Mouse (Mus musculus): Measurements from ENCODE around the gene Tpx2. TPM values are rescaled to one million over a fixed set of nuclear protein-coding genes. Genes with fewer than 3 reads are reported as not detected.

Gene Tpx2
- polyA plus RNA-seq, 1 experiment from 2014 or later, result 51.5 TPM

DNA sequence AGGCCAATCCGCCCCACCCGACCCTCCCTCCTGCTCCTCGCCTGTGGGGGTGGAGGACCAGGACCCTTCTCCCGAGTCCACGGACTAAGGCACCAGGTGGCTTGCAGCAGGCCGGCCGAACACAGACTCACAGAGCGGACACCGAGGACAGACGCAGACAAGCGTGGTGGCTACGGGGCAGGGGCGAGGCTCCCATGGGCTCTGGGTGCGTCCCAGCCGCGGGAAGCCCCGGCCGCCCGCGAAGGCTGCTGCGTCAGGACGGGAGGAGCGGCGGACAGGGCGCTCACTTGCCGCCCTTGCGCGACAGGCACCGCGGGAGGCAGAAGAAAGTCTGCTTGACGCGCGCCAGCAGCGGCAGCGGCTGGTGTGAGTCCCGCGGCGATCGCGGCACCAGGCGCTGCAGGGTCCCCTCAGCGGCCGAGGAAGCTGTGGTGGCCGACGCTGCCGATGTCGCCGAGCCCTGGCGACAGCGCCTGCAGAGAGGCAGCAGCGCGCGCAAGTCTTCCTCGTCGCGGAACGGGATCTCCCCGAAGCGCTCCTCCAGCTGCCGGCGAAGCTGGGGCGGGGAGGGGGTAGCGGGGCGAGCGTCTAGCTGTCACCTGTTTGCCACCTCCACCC is 95.2 kb downstream of the Tpx2 start:
- H3K4me3 ChIP-seq (ENCODE audit: low read length), result peak overlapping the region; percentile 43
- H3K27me3 ChIP-seq (replicated peaks; ENCODE audit: control insufficient read depth, insufficient read depth, low read length), result peaks cover 63% of the 10 kb centered on the region
- H3K9me3 ChIP-seq (ENCODE audit: control insufficient read depth, low read length), result no peaks in the 10 kb centered on the region
- ATAC-seq, result no peak
- 2% methylated on average over 60 of the region's 65 CpGs for WGBS
- H3K4me1 ChIP-seq (ENCODE audit: control insufficient read depth, insufficient read depth, low read length), result peaks cover 5% of the 10 kb centered on the region; the same call in 1 of the 2 replicates
- peak overlapping the region; percentile 42; the same call in 1 of the 2 replicates for H3K9ac ChIP-seq (ENCODE audit: low read depth, low read length)
- H3K36me3 ChIP-seq (ENCODE audit: control insufficient read depth, insufficient read depth, low read length), result no peaks in the 10 kb centered on the region
- peak overlapping the region; percentile 65 for H3K4me2 ChIP-seq (ENCODE audit: low read depth, low read length)
- no peak overlapping the region for H3K27ac ChIP-seq (ENCODE audit: low read length)

DNA sequence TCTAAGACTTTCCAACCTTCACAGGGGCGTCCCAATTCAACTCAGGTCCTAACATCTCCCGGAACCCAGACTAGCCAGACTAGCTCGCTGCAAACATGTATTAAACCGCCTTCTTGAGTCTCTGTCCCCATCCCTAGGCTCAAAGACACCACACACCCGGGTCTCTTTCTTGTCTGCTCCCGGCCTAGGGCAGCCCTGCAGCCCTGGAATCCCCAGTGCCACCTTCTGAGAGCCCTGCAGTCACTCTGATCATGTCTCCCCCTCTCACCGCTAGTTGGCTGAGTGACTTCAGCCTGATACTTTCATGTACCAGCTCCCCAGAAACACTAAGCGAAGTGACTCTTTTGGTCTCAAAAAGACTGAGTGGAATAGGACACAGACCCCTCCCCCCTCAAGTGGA is 95.8 kb downstream of the Tpx2 start:
- no peak overlapping the region for H3K9ac ChIP-seq (ENCODE audit: low read depth, low read length)
- peaks cover 5% of the 10 kb centered on the region; the same call in 1 of the 2 replicates for H3K4me1 ChIP-seq (ENCODE audit: control insufficient read depth, insufficient read depth, low read length)
- H3K4me3 ChIP-seq (ENCODE audit: low read length), result peak overlapping the region; percentile 43
- no peak for ATAC-seq
- 8% methylated on average over 8 of the region's 8 CpGs for WGBS
- H3K27me3 ChIP-seq (replicated peaks; ENCODE audit: control insufficient read depth, insufficient read depth, low read length), result peaks cover 67% of the 10 kb centered on the region
- H3K4me2 ChIP-seq (ENCODE audit: low read depth, low read length), result peak overlapping the region; percentile 65; the same call in 1 of the 2 replicates
- H3K9me3 ChIP-seq (ENCODE audit: control insufficient read depth, low read length), result no peaks in the 10 kb centered on the region
- H3K27ac ChIP-seq (ENCODE audit: low read length), result no peak overlapping the region
- H3K36me3 ChIP-seq (ENCODE audit: control insufficient read depth, insufficient read depth, low read length), result no peaks in the 10 kb centered on the region

DNA sequence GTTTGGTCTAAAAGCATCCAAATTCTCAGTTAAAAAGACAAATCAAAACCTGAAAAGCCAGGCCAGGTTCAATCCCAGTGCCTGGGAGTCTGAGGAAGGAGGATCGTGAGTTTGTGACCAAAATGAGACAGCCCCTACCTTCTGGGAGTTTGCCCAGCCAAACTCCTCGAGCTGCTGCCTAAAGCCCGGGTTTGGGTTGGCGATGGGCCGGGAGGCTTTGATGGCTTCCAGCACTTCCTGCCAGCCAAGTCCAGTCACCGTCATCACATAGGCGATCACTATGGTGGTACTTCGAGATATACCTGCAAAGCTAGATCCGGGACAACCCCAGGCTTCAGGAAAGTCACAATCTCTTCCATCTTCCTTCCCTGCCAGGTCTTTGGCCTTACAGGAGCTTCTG is 96.2 kb downstream of the Tpx2 start:
- 63% methylated on average over 9 of the region's 9 CpGs for WGBS

More for the DNA sequence above, 96.2 kb downstream of the Tpx2 start:
- ATAC-seq, result no peak
- Histone ChIP-seq H3K4me1 (ENCODE audit: control insufficient read depth, insufficient read depth, low read length) (peaks cover 5% of the 10 kb centered on the region; the same call in 1 of the 2 replicates), H3K9me3 (ENCODE audit: control insufficient read depth, low read length) (no peaks in the 10 kb centered on the region), H3K4me3 (ENCODE audit: low read length) (no peak overlapping the region), H3K9ac (ENCODE audit: low read depth, low read length) (no peak overlapping the region), H3K27ac (ENCODE audit: low read length) (no peak overlapping the region), H3K36me3 (ENCODE audit: control insufficient read depth, insufficient read depth, low read length) (no peaks in the 10 kb centered on the region), H3K4me2 (ENCODE audit: low read depth, low read length) (no peak overlapping the region), H3K27me3 (replicated peaks; ENCODE audit: control insufficient read depth, insufficient read depth, low read length) (peaks cover 70% of the 10 kb centered on the region)

Small RNAs within 50 kb of the gene (microRNA-seq; reads per million reads assigned to microRNA genes)
- 0.68 reads per million for gene Mir5622

Other genes starting within 250 kb of the Tpx2 start
- gene Defb45, start 248.6 kb upstream of the Tpx2 start, polyA plus RNA-seq (2015; fragmentation: Nextera tagmentation; extraction: Ambion mirVana), result not detected in 2 replicates
- gene Defb36, start 243.6 kb upstream of the Tpx2 start, polyA plus RNA-seq (2015; fragmentation: Nextera tagmentation; extraction: Ambion mirVana), result not detected in 2 replicates
- 0.61 and 1.5 TPM in 2 replicates for gene Defb25, start 224.9 kb upstream of the Tpx2 start, polyA plus RNA-seq (2015; fragmentation: Nextera tagmentation; extraction: Ambion mirVana)
- gene Rem1, start 221.0 kb upstream of the Tpx2 start, polyA plus RNA-seq (2015; fragmentation: Nextera tagmentation; extraction: Ambion mirVana), result 9.4 and 10.2 TPM in 2 replicates
- 116 and 119 TPM in 2 replicates for gene H13, start 178.5 kb upstream of the Tpx2 start, polyA plus RNA-seq (2015; fragmentation: Nextera tagmentation; extraction: Ambion mirVana)
- gene Mcts2, start 160.9 kb upstream of the Tpx2 start, polyA plus RNA-seq (2015; fragmentation: Nextera tagmentation; extraction: Ambion mirVana), result 18.9 and 25.1 TPM in 2 replicates
- gene Id1, start 111.7 kb upstream of the Tpx2 start, polyA plus RNA-seq (2015; fragmentation: Nextera tagmentation; extraction: Ambion mirVana), result 96.1 and 107 TPM in 2 replicates
- 14.8 and 15.3 TPM in 2 replicates for gene Cox4i2, start 93.8 kb upstream of the Tpx2 start, polyA plus RNA-seq (2015; fragmentation: Nextera tagmentation; extraction: Ambion mirVana)
- gene Bcl2l1, start 16.2 kb upstream of the Tpx2 start, polyA plus RNA-seq (2015; fragmentation: Nextera tagmentation; extraction: Ambion mirVana), result 65.8 and 66.8 TPM in 2 replicates
- 0.12 TPM in 1 of 2 replicates, not detected in the other for gene Mylk2, start 63.4 kb downstream of the Tpx2 start, polyA plus RNA-seq (2015; fragmentation: Nextera tagmentation; extraction: Ambion mirVana)
- gene Foxs1, start 85.2 kb downstream of the Tpx2 start, polyA plus RNA-seq (2015; fragmentation: Nextera tagmentation; extraction: Ambion mirVana), result 2.8 and 3.7 TPM in 2 replicates
- 0.13 and 0.27 TPM in 2 replicates for gene Dusp15, start 103.7 kb downstream of the Tpx2 start, polyA plus RNA-seq (2015; fragmentation: Nextera tagmentation; extraction: Ambion mirVana)
- 0.16 and 0.18 TPM in 2 replicates for gene Ttll9, start 114.5 kb downstream of the Tpx2 start, polyA plus RNA-seq (2015; fragmentation: Nextera tagmentation; extraction: Ambion mirVana)
- 92.6 and 94.1 TPM in 2 replicates for gene Pdrg1, start 167.5 kb downstream of the Tpx2 start, polyA plus RNA-seq (2015; fragmentation: Nextera tagmentation; extraction: Ambion mirVana)
- gene Xkr7, start 183.9 kb downstream of the Tpx2 start, polyA plus RNA-seq (2015; fragmentation: Nextera tagmentation; extraction: Ambion mirVana), result 0.06 TPM in 2 replicates
- gene Ccm2l, start 218.0 kb downstream of the Tpx2 start, polyA plus RNA-seq (2015; fragmentation: Nextera tagmentation; extraction: Ambion mirVana), result 0.59 and 0.92 TPM in 2 replicates

All from intestine, embryonic 16.5 days (tissue).